Mouse (Mus musculus) embryonic facial prominence, embryonic 13.5 days (tissue): ENCODE measurements around the gene Slc30a6. TPM values are rescaled to one million over a fixed set of nuclear protein-coding genes. Genes with fewer than 3 reads are reported as not detected.

Experiments used
- ATAC-seq: fragments of 200-750 bp; cut with Nextera tagmentation; 2 replicates; pipeline ENCODE4 v1.8.0; 2017; ENCODE audit warnings: low read depth; ENCODE audit not compliant: insufficient number of reproducible peaks, insufficient read depth, low FRiP score, low TSS enrichment
- H3K27ac ChIP-seq: fragments of 300-500 bp; sonication (generic); 2 replicates; pipeline ENCODE4 v1.5.1; 2015; ENCODE audit warnings: moderate library complexity, mild to moderate bottlenecking, inconsistent platforms
- H3K27me3 ChIP-seq: fragments of 300-500 bp; sonication (generic); 2 replicates; pipeline ENCODE4 v1.6.1; 2015; ENCODE audit warnings: mild to moderate bottlenecking, inconsistent platforms
- H3K36me3 ChIP-seq: fragments of 300-500 bp; sonication (generic); 2 replicates; pipeline ENCODE4 v1.6.1; 2015; ENCODE audit warnings: mild to moderate bottlenecking, inconsistent platforms
- H3K4me1 ChIP-seq: fragments of 300-500 bp; sonication (generic); 2 replicates; pipeline ENCODE4 v1.6.1; 2015; ENCODE audit warnings: inconsistent platforms
- H3K4me2 ChIP-seq: fragments of 300-500 bp; sonication (generic); 2 replicates; pipeline ENCODE4 v1.6.1; 2015; ENCODE audit warnings: moderate library complexity, mild to moderate bottlenecking, inconsistent platforms
- H3K4me3 ChIP-seq: fragments of 300-500 bp; sonication (generic); 2 replicates; pipeline ENCODE4 v1.5.1; 2015; ENCODE audit warnings: mild to moderate bottlenecking, inconsistent platforms
- H3K9ac ChIP-seq: fragments of 300-500 bp; sonication (generic); 2 replicates; pipeline ENCODE4 v1.6.1; 2015; ENCODE audit warnings: mild to moderate bottlenecking, inconsistent platforms
- H3K9me3 ChIP-seq: fragments of 300-500 bp; sonication (generic); 2 replicates; pipeline ENCODE4 v1.6.1; 2016; ENCODE audit warnings: inconsistent platforms
- WGBS: fragments of 180-500 bp; shearing (Covaris S2); methylation state at CpG from one replicate; pipeline ENCODE4 v1.1.7; 2015; ENCODE audit warnings: mixed read lengths; 5-methylcytosine and 5-hydroxymethylcytosine counted together
- polyA plus RNA-seq: library from polyadenylated mRNA; unstranded; fragments of >200 nt; fragmentation: Nextera tagmentation; extraction: Ambion mirVana; gene quantifications from 2 replicates; pipeline ENCODE4 v1.2.1, GENCODE M21; 2015

Slc30a6 gene
- polyA plus RNA-seq, 1 experiment from 2014 or later, result 38.4 TPM

DNA sequence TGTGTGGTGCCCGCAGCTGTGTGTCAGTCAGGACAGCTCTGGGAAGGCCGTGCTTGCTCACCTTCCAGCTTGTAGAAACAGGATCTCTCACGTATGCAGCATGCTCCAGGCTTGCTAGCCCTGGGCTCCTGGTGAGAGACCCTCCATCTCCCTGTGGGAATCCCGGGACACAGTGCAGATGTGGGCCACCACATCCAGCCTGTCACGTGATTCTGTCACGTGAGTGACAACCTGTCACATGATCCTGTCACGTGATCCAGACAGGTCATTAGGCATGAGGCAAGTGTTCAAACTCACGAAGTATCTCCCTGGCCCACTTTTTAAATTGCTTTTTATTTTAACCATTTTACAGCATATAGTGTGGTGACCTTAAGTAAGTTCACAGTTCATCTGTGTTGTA lies 17.9 kb downstream of the Slc30a6 start:
- no peak for ATAC-seq
- Histone ChIP-seq H3K9me3 (no peaks in the 10 kb centered on the region), H3K27me3 (no peaks in the 10 kb centered on the region), H3K4me1 (no peaks in the 10 kb centered on the region), H3K36me3 (peaks cover 84% of the 10 kb centered on the region), H3K4me3 (no peak overlapping the region), H3K4me2 (no peak overlapping the region), H3K9ac (no peak overlapping the region), H3K27ac (no peak overlapping the region)
- 89% methylated on average over 8 of the region's 8 CpGs for WGBS

DNA sequence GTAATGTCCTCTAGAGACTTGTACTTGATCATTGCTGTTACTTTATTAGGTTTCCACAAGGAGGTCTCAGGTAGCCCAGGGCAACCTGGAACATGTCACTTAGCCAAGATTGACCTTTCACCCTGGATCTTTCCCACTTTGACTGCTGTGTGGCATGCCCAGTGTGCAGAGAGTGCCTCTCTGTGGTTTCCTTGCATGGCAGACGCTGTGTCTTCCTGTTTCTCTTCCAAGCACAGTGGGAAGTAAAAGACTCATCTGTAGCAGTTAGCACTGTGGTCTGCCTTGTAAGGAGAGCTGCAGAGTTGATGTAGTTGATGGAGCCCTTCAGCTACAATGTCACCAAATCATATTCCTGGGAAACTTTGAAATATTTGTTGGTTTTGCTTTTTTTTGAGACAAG lies 19.3 kb downstream of the Slc30a6 start:
- 74% methylated on average over 1 of the region's 1 CpGs for WGBS
- Histone ChIP-seq H3K4me3 (no peak overlapping the region), H3K9ac (no peak overlapping the region), H3K36me3 (peaks cover 85% of the 10 kb centered on the region), H3K9me3 (no peaks in the 10 kb centered on the region), H3K4me2 (no peak overlapping the region), H3K27me3 (no peaks in the 10 kb centered on the region), H3K27ac (no peak overlapping the region), H3K4me1 (no peaks in the 10 kb centered on the region)
- no peak for ATAC-seq

- Histone ChIP-seq H3K4me2 (no peak overlapping the region), H3K4me1 (no peaks in the 10 kb centered on the region), H3K9me3 (no peaks in the 10 kb centered on the region), H3K27ac (no peak overlapping the region), H3K9ac (no peak overlapping the region), H3K4me3 (no peak overlapping the region), H3K36me3 (peaks cover 85% of the 10 kb centered on the region), H3K27me3 (no peaks in the 10 kb centered on the region)
- WGBS, result 92% methylated on average over 8 of the region's 8 CpGs
- no peak for ATAC-seq
Observed at GRCm38 (mm10) chr17:74416841-74417360, 21.5 kb downstream of the Slc30a6 start.

- Histone ChIP-seq H3K27ac (no peak overlapping the region), H3K9me3 (no peaks in the 10 kb centered on the region)
- 13% methylated on average over 4 of the region's 4 CpGs for WGBS
Observed at GRCm38 (mm10) chr17:74418171-74418570, 22.8 kb downstream of the Slc30a6 start.

GRCm38 (mm10) chr17:74420656-74421055 lies 25.2 kb downstream of the Slc30a6 start:
- no peaks in the 10 kb centered on the region for H3K27me3 ChIP-seq
- no peaks in the 10 kb centered on the region for H3K9me3 ChIP-seq
- H3K4me2 ChIP-seq, result no peak overlapping the region
- no peak for ATAC-seq
- 77% methylated on average over 2 of the region's 2 CpGs for WGBS
- H3K9ac ChIP-seq, result no peak overlapping the region
- H3K27ac ChIP-seq, result no peak overlapping the region
- no peak overlapping the region for H3K4me3 ChIP-seq
- peaks cover 80% of the 10 kb centered on the region for H3K36me3 ChIP-seq
- H3K4me1 ChIP-seq, result no peaks in the 10 kb centered on the region

More at GRCm38 (mm10) chr17:74418171-74418570, 22.8 kb downstream of the Slc30a6 start:
- H3K9ac ChIP-seq, result no peak overlapping the region
- H3K27me3 ChIP-seq, result no peaks in the 10 kb centered on the region
- no peak overlapping the region for H3K4me3 ChIP-seq
- H3K4me2 ChIP-seq, result no peak overlapping the region
- ATAC-seq, result no peak
- peaks cover 83% of the 10 kb centered on the region for H3K36me3 ChIP-seq
- H3K4me1 ChIP-seq, result no peaks in the 10 kb centered on the region

DNA sequence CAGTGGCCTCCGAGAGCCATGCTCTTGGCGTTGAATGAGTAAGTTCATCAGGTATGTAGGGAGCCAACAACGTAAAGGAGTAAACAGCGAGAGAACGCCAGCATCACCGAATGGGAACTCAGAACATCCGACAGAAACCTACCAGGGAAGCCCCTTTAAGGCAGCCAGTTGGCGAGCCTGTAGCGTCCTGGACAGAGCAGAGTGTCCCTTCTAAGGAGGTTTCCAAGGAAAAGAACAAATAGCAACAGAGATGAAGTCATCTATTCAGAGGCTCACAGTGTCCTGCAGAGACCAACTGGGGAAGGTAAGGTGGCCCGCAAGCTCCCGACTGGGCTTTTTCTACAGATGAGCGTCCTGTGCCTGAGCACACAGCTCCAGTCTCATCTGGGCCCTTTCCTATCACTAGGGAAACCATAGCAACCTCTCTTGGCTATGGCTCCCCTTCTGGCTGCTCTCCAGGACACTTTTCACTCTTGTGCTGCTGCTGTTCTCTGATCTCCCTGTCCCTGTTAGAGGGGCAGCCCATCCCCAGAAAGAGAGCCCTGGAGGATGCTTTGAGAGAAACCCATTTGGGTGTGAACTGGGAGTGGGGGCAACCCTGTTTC lies 29.1 kb downstream of the Slc30a6 start:
- ATAC-seq, result no peak
- no peak overlapping the region for H3K27ac ChIP-seq
- no peaks in the 10 kb centered on the region for H3K4me1 ChIP-seq
- no peak overlapping the region for H3K9ac ChIP-seq
- H3K36me3 ChIP-seq, result peaks cover 74% of the 10 kb centered on the region
- H3K4me3 ChIP-seq, result no peak overlapping the region
- H3K9me3 ChIP-seq, result no peaks in the 10 kb centered on the region
- 86% methylated on average over 12 of the region's 12 CpGs for WGBS
- H3K4me2 ChIP-seq, result no peak overlapping the region
- no peaks in the 10 kb centered on the region for H3K27me3 ChIP-seq

DNA sequence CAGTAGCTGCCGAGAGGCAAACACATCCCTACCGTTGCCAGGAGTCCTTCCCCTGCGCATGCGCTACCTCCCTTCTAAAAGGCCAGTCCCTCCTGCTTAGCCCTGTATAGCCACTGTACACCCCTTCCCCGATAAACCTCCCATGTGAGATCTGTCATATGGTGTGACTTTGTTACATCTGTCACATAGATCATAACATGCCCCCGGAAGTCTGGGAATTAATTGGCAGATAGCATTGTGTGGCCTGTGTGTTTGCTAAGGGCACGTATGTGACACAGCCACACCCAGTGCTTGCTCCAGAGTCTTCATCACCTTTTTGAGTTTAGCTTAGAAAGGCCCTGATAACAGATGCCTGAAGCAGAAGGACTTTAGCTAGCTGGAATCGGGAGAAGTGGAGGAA lies 34.7 kb downstream of the Slc30a6 start:
- 84% methylated on average over 8 of the region's 8 CpGs for WGBS
- Histone ChIP-seq H3K4me3 (no peak overlapping the region), H3K27me3 (no peaks in the 10 kb centered on the region), H3K9ac (no peak overlapping the region), H3K27ac (no peak overlapping the region), H3K4me1 (no peaks in the 10 kb centered on the region), H3K9me3 (no peaks in the 10 kb centered on the region), H3K4me2 (no peak overlapping the region), H3K36me3 (peaks cover 26% of the 10 kb centered on the region)
- no peak for ATAC-seq

DNA sequence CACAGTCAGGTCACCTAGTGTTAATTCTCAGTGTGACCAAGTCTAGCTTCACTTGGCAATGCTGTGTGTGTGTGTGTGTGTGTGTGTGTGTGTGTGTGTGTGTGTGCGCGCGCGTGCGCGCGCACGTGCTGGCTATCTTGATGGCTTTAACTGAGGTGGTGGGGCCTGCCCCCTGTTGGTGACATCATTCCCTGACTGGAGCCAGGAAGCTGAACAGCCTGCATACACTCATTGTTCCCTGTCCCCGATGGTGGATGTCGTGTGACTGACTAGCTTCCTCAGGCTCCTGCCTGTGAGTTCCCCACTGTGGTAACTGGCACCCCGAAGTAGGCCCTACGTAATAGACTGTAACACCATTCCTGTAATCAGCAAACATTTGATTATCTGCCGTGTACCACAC lies 36.1 kb downstream of the Slc30a6 start:
- peaks cover 20% of the 10 kb centered on the region for H3K36me3 ChIP-seq
- no peaks in the 10 kb centered on the region for H3K9me3 ChIP-seq
- no peak overlapping the region for H3K27ac ChIP-seq
- no peaks in the 10 kb centered on the region for H3K27me3 ChIP-seq
- no peak overlapping the region for H3K4me3 ChIP-seq
- ATAC-seq, result no peak
- no peak overlapping the region for H3K9ac ChIP-seq
- H3K4me1 ChIP-seq, result no peaks in the 10 kb centered on the region
- H3K4me2 ChIP-seq, result no peak overlapping the region
- 64% methylated on average over 13 of the region's 13 CpGs for WGBS

- Histone ChIP-seq H3K9me3 (no peaks in the 10 kb centered on the region), H3K27ac (no peak overlapping the region), H3K4me1 (no peaks in the 10 kb centered on the region), H3K36me3 (peaks cover 10% of the 10 kb centered on the region), H3K9ac (no peak overlapping the region), H3K4me3 (no peak overlapping the region), H3K27me3 (no peaks in the 10 kb centered on the region), H3K4me2 (no peak overlapping the region)
- ATAC-seq, result no peak
- 85% methylated on average over 5 of the region's 5 CpGs for WGBS
Observed at GRCm38 (mm10) chr17:74432631-74433030, 37.2 kb downstream of the Slc30a6 start.

GRCm38 (mm10) chr17:74437762-74438161 lies 42.4 kb downstream of the Slc30a6 start:
- no peak overlapping the region for H3K27ac ChIP-seq
- no peak overlapping the region for H3K4me2 ChIP-seq
- H3K9me3 ChIP-seq, result no peaks in the 10 kb centered on the region
- WGBS, result 79% methylated on average over 9 of the region's 9 CpGs
- no peaks in the 10 kb centered on the region for H3K27me3 ChIP-seq
- ATAC-seq, result no peak
- H3K9ac ChIP-seq, result no peak overlapping the region
- no peak overlapping the region for H3K4me3 ChIP-seq
- H3K4me1 ChIP-seq, result no peaks in the 10 kb centered on the region
- no peaks in the 10 kb centered on the region for H3K36me3 ChIP-seq

GRCm38 (mm10) chr17:74440486-74440885 lies 45.1 kb downstream of the Slc30a6 start:
- H3K9ac ChIP-seq, result no peak overlapping the region
- no peak overlapping the region for H3K4me2 ChIP-seq
- no peaks in the 10 kb centered on the region for H3K36me3 ChIP-seq
- no peak overlapping the region for H3K4me3 ChIP-seq
- no peaks in the 10 kb centered on the region for H3K27me3 ChIP-seq
- no peak for ATAC-seq
- H3K9me3 ChIP-seq, result no peaks in the 10 kb centered on the region
- WGBS, result 75% methylated on average over 5 of the region's 5 CpGs
- no peaks in the 10 kb centered on the region for H3K4me1 ChIP-seq
- no peak overlapping the region for H3K27ac ChIP-seq

- ATAC-seq, result no peak
- no peaks in the 10 kb centered on the region for H3K4me1 ChIP-seq
- no peaks in the 10 kb centered on the region for H3K9me3 ChIP-seq
- H3K9ac ChIP-seq, result no peak overlapping the region
- H3K36me3 ChIP-seq, result no peaks in the 10 kb centered on the region
- no peak overlapping the region for H3K4me3 ChIP-seq
- no peaks in the 10 kb centered on the region for H3K27me3 ChIP-seq
- 85% methylated on average over 10 of the region's 10 CpGs for WGBS
- H3K27ac ChIP-seq, result no peak overlapping the region
- no peak overlapping the region for H3K4me2 ChIP-seq
Observed at GRCm38 (mm10) chr17:74449776-74450175, 54.4 kb downstream of the Slc30a6 start.
